17 mouse cellular contexts compared by ENCODE assay signal in genomic region chr19:48342770-48343169, GRCm38 (mm10).
DNase-seq lines count a peak whose midpoint lies in the region; ATAC-seq lines count a peak whose summit lies in the region.
"Had no signal": no experiment of that assay in that cellular context is flagged by ENCODE, and none has a peak within 500 bp of the region (broad histone marks: within the 10 kb centered on the region; RNA-seq: fewer than 3 reads in every experiment).

No protein-coding gene starts in this region.

- WGBS in intestine, embryonic 14.5 days = 52% methylated on average over 4 of the region's 4 CpGs
- 60% methylated on average over 4 of the region's 4 CpGs for WGBS in intestine, embryonic 16.5 days
- WGBS in embryonic facial prominence, embryonic 10.5 days = 62% methylated on average over 4 of the region's 4 CpGs

- H3K9me3 ChIP-seq in intestine, embryonic 14.5 days (ENCODE audit: control insufficient read depth, low read length) = no peaks in the 10 kb centered on the region
- no peaks in the 10 kb centered on the region for H3K9me3 ChIP-seq in intestine, embryonic 16.5 days (ENCODE audit: control insufficient read depth, low read length)
- no peaks in the 10 kb centered on the region for H3K9me3 ChIP-seq in embryonic facial prominence, embryonic 10.5 days
- H3K9me3 ChIP-seq: heart, embryonic 13.5 days; neural tube, embryonic 15.5 days had no signal

- DNase-seq in intestine, embryonic 14.5 days (ENCODE audit: low spot score) = peak; percentile 62
- DNase-seq in NIH3T3 (ENCODE audit: low read depth) = peak; percentile 5
- peak; percentile 20 for DNase-seq in embryonic facial prominence, embryonic 10.5 days (ENCODE audit: low spot score)
- DNase-seq in heart, postnatal 4 days = peak; percentile 20
- DNase-seq in cerebellum, postnatal 10 days = no peak
- DNase-seq in right cerebral cortex, adult 2 months (ENCODE audit: low spot score in 2 of 2) = no peak
- DNase-seq: adrenal gland, adult 2 months; cerebellum, adult 2 months; gastrocnemius, postnatal 14 days; liver; lung, postnatal 14 days; right cerebral cortex, postnatal 4 days; thymus, postnatal 25 days had no signal

- H3K4me1 ChIP-seq in intestine, embryonic 14.5 days (replicated peaks; ENCODE audit: control insufficient read depth, insufficient read depth, low read length) = no peaks in the 10 kb centered on the region
- H3K4me1 ChIP-seq in intestine, embryonic 16.5 days (ENCODE audit: control insufficient read depth, insufficient read depth, low read length) = no peaks in the 10 kb centered on the region
- H3K4me1 ChIP-seq in embryonic facial prominence, embryonic 10.5 days = peaks cover 23% of the 10 kb centered on the region

- ATAC-seq in intestine, embryonic 14.5 days (replicated peaks; ENCODE audit: low FRiP score, low TSS enrichment, low read depth) = no peak; the same call in 1 of the 2 replicates
- no peak for ATAC-seq in intestine, embryonic 16.5 days

- H3K36me3 ChIP-seq in intestine, embryonic 14.5 days (ENCODE audit: control insufficient read depth, insufficient read depth, low read length) = no peaks in the 10 kb centered on the region
- H3K36me3 ChIP-seq in intestine, embryonic 16.5 days (ENCODE audit: control insufficient read depth, insufficient read depth, low read length) = no peaks in the 10 kb centered on the region
- H3K36me3 ChIP-seq in embryonic facial prominence, embryonic 10.5 days (replicated peaks) = no peaks in the 10 kb centered on the region
- H3K36me3 ChIP-seq: heart, embryonic 13.5 days; neural tube, embryonic 15.5 days had no signal

- H3K27ac ChIP-seq in intestine, embryonic 14.5 days (ENCODE audit: low read depth) = no peak overlapping the region
- H3K27ac ChIP-seq in intestine, embryonic 16.5 days (ENCODE audit: low read length) = no peak overlapping the region
- H3K27ac ChIP-seq in embryonic facial prominence, embryonic 10.5 days (replicated peaks) = no peak overlapping the region
- H3K27ac ChIP-seq: heart, embryonic 13.5 days; neural tube, embryonic 15.5 days had no signal

- H3K4me3 ChIP-seq in intestine, embryonic 14.5 days (ENCODE audit: low read depth, low read length) = no peak overlapping the region
- no peak overlapping the region for H3K4me3 ChIP-seq in intestine, embryonic 16.5 days (ENCODE audit: low read length)
- H3K4me3 ChIP-seq in embryonic facial prominence, embryonic 10.5 days = no peak overlapping the region
- H3K4me3 ChIP-seq: erythroblast, embryonic 14.5 days; heart, embryonic 13.5 days; neural tube, embryonic 15.5 days had no signal

- H3K27me3 ChIP-seq in intestine, embryonic 14.5 days (replicated peaks; ENCODE audit: control insufficient read depth, insufficient read depth, low read length) = no peaks in the 10 kb centered on the region
- H3K27me3 ChIP-seq in intestine, embryonic 16.5 days (replicated peaks; ENCODE audit: control insufficient read depth, insufficient read depth, low read length) = no peaks in the 10 kb centered on the region
- no peaks in the 10 kb centered on the region for H3K27me3 ChIP-seq in embryonic facial prominence, embryonic 10.5 days (replicated peaks; ENCODE audit: low read depth, poor library complexity, severe bottlenecking)
- H3K27me3 ChIP-seq: heart, embryonic 13.5 days; neural tube, embryonic 15.5 days had no signal

- no peak overlapping the region for H3K9ac ChIP-seq in intestine, embryonic 14.5 days (ENCODE audit: low read length)
- no peak overlapping the region for H3K9ac ChIP-seq in intestine, embryonic 16.5 days (ENCODE audit: low read depth, low read length)
- H3K9ac ChIP-seq: heart, embryonic 13.5 days; neural tube, embryonic 15.5 days had no signal

- no peak overlapping the region for H3K4me2 ChIP-seq in intestine, embryonic 14.5 days (ENCODE audit: low read length)
- H3K4me2 ChIP-seq in intestine, embryonic 16.5 days (ENCODE audit: low read depth, low read length) = no peak overlapping the region
- H3K4me2 ChIP-seq: heart, embryonic 13.5 days; neural tube, embryonic 15.5 days had no signal

Comparison
In these comparisons a context has a peak if more than half of its experiments do, and no peak if none do; other contexts are left out.
1. DNase-seq: peak in intestine, embryonic 14.5 days (single experiment), NIH3T3 (single experiment), embryonic facial prominence, embryonic 10.5 days (single experiment) and heart, postnatal 4 days (single experiment); none in cerebellum, postnatal 10 days (0 of 2) and right cerebral cortex, adult 2 months (0 of 2).